Mouse (Mus musculus): Measurements from ENCODE around the gene Spr.
A peak's percentile ranks its signal among the peaks of the same experiment; 100 is the strongest.
"Not testable (repeated sequence)": the region's sequence is repeated elsewhere in the genome, so short reads cannot be mapped to it uniquely, and the experiment has no call there.

The Spr gene

GRCm38 (mm10) chr6:85132237-85132636, 5.3 kb downstream of the Spr start:
- DNase-seq (ENCODE audit: low spot score in 2 of 2) = not testable (repeated sequence)

DNA sequence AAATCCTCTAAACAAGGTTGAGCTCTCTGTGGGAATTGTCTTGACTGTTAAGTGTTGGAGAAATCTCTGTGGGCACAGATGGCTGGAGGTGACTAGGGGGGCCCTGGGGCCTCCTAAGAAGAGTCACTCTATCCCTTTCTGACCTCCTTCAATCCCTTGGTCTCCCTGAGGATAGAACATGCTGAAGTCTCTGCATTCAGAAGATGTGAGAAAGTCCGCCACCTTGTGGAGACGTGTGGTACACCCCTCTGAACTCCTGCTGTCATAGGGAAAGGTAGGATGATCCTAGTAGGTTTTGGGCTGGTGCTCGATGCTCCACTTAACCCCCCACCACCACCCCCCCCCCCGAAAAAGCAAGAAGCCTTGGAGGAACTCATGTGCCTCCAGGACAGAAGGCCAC, 5.9 kb downstream of the Spr start:
- DNase-seq (ENCODE audit: low spot score in 2 of 2) = peak; percentile 28 to 56

- peak in 1 of 2 experiments; percentile 30 for DNase-seq (ENCODE audit: low spot score in 2 of 2)
Observed at GRCm38 (mm10) chr6:85117545-85118511, 19.7 kb downstream of the Spr start.

DNA sequence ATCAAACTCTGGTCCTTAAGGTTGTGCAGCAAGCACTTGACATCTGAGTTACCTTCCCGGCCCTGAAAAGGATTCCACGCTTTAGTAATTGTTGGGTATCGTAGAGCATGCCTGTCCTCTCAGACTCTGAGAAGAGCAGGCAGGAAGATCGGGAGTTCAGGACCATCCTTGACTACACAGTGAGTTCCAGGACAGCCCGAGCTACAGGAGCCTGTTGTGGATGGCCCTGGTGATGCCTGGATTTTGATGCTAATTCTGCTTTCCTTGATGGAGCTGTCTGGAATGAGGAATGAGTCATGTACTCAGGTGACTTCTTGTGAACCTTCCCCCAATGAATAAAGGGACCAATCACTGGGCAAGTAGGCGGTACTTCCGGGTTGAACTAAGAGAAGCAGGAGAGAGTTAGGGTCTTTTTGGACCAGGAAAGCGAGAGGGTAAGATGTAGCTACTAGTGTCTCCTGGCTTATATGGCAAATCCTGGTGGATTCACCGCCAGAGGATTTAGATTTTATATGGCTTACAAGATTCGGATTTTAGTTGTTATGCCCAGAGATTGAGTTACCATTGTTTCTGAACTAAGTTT, 32.4 kb downstream of the Spr start:
- DNase-seq (ENCODE audit: low spot score in 2 of 2) = no peak

- DNase-seq (ENCODE audit: low spot score in 2 of 2) = no peak
Observed at GRCm38 (mm10) chr6:85103321-85103720, 34.2 kb downstream of the Spr start.

GRCm38 (mm10) chr6:85096441-85096840, 41.1 kb downstream of the Spr start:
- DNase-seq (ENCODE audit: low spot score in 2 of 2) = no peak

GRCm38 (mm10) chr6:85087425-85087824, 50.1 kb downstream of the Spr start:
- DNase-seq (ENCODE audit: low spot score in 2 of 2) = no peak

DNA sequence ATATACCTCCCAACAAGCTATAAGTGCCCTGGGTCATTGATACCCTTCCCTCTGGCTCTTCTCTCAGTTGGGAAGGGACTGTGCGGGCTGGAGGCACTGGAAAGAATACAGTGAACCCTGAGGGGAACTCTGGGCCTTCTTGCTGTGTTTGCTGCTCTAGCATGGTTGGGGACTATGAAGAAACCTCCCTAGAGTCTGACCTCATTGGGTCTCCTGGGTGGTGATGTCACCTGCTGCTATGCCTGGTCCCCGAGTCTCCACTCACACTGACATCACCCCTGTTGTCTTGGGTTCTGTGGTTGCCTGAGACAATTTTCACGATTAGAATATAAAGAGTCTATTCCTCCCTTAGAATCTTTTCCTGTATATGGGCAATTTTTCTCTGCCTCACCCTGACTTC, 50.9 kb downstream of the Spr start:
- no peak for DNase-seq (ENCODE audit: low spot score in 2 of 2)

Measured in natural killer cell, adult 2 months (primary cell).